Mouse (Mus musculus): Measurements from ENCODE around the gene Ccr8. TPM values are rescaled to one million over a fixed set of nuclear protein-coding genes. Genes with fewer than 3 reads are reported as not detected.

Ccr8 gene
- total and polyA plus RNA-seq, 2 experiments: 0.07 TPM; not detected in 1

DNA sequence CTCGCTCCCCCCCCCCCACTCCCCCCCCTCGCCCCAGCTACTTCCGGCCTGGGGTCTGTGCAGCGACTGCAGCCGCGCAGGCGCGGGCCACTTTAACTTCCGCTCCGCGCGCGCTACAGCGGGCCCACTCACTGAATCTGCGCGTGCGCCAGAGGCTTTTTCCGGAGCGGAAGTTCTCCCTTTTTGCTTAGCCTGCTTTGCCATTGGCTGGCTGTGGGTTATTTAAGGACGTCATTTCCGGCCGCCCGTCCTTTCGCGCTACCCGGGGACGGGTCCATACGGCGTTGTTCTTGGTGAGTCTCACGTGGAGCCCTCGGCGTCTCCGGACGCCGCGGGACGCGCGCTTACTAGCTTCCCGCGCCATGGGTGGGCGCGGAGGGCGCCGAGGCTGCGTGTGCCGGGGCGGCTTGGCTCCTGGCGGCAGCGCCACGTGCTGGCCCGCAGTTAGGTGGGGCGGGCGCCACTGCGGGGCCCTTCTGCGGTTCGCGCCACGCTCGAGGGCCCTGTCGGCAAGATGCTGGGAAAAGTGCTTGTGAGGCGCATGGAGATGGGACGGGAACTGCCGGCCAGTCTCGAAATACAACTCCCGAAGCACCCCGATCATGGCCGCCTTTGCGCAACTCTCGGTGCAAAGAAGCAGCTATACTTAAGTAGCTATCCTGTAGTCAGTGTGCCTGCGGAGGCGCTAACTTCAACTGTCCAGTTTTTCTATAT is 35.8 kb downstream of the Ccr8 start, which contains the start of gene Rpsa:
Gene Rpsa, plus strand, starts transcription at position 152 of the 714 bp plus-strand sequence.
- DNase-seq (ENCODE audit: extremely low read depth, low read depth, low spot score): peak; percentile 87
- Histone ChIP-seq H3K27me3 (ENCODE audit: control insufficient read depth, insufficient read depth, low read length) (no peaks in the 10 kb centered on the region), H3K9ac (ENCODE audit: low read depth, low read length) (peak within 1 kb of the TSS; percentile 97), H3K4me3 (ENCODE audit: insufficient read depth, low read depth, low read length) (peak within 1 kb of the TSS; percentile 97), H3K4me1 (ENCODE audit: control insufficient read depth, insufficient read depth, low read length) (peaks cover 9% of the 10 kb centered on the region), H3K27ac (replicated peaks; ENCODE audit: insufficient read depth, low read depth, low read length) (peak within 1 kb of the TSS; percentile 81), H3K79me2 (ENCODE audit: control insufficient read depth, insufficient read depth, low read length) (peaks cover 4% of the 10 kb centered on the region), H3K36me3 (ENCODE audit: control insufficient read depth, insufficient read depth, low read length) (peaks cover 42% of the 10 kb centered on the region)
- WGBS: 1% methylated on average over 72 of the region's 72 CpGs
- TF ChIP-seq CTCF (IDR thresholded peaks at IDR 0.05; ENCODE audit: low read depth, low read length): no peak
- TF ChIP-seq POLR2A (IDR thresholded peaks at IDR 0.05; ENCODE audit: extremely low read depth, insufficient read depth, low read length): peak; percentile 79

DNA sequence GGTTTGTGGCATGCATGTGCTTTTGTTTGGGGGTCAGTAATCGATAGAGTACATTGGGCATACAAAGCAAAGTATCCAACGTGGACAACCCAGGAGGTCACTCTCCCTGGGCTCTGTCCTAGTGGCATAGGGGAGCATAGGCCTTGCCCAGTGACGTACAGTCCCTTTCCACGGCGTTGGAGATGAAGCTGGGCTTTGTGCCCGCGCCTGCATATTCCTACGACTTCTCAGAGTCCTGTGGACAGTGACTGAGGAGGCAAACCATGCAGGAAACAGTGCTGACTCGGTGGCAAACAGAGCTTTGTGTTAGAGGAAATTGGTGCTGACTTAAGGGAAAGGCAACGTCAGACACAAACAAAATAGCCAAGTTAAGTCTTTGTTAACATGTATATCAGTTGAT is 37.4 kb downstream of the Ccr8 start:
- no peak for DNase-seq (ENCODE audit: extremely low read depth, low read depth, low spot score)
- H3K27me3 ChIP-seq (ENCODE audit: control insufficient read depth, insufficient read depth, low read length): no peaks in the 10 kb centered on the region
- no peak for TF ChIP-seq CTCF (IDR thresholded peaks at IDR 0.05; ENCODE audit: low read depth, low read length)
- TF ChIP-seq POLR2A (IDR thresholded peaks at IDR 0.05; ENCODE audit: extremely low read depth, insufficient read depth, low read length): no peak
- no peak overlapping the region for H3K9ac ChIP-seq (ENCODE audit: low read depth, low read length)
- peaks cover 34% of the 10 kb centered on the region for H3K36me3 ChIP-seq (ENCODE audit: control insufficient read depth, insufficient read depth, low read length)
- 41% methylated on average over 10 of the region's 10 CpGs for WGBS
- H3K4me3 ChIP-seq (ENCODE audit: insufficient read depth, low read depth, low read length): no peak overlapping the region
- H3K27ac ChIP-seq (replicated peaks; ENCODE audit: insufficient read depth, low read depth, low read length): no peak overlapping the region
- peaks cover 4% of the 10 kb centered on the region for H3K79me2 ChIP-seq (ENCODE audit: control insufficient read depth, insufficient read depth, low read length)
- peaks cover 9% of the 10 kb centered on the region for H3K4me1 ChIP-seq (ENCODE audit: control insufficient read depth, insufficient read depth, low read length)

GRCm38 (mm10) chr9:120131784-120132288 is 39.9 kb downstream of the Ccr8 start:
- H3K27ac ChIP-seq (replicated peaks; ENCODE audit: insufficient read depth, low read depth, low read length): no peak overlapping the region
- no peaks in the 10 kb centered on the region for H3K27me3 ChIP-seq (ENCODE audit: control insufficient read depth, insufficient read depth, low read length)
- WGBS: 93% methylated on average over 3 of the region's 3 CpGs
- H3K9ac ChIP-seq (ENCODE audit: low read depth, low read length): no peak overlapping the region
- H3K36me3 ChIP-seq (ENCODE audit: control insufficient read depth, insufficient read depth, low read length): peaks cover 33% of the 10 kb centered on the region
- H3K79me2 ChIP-seq (ENCODE audit: control insufficient read depth, insufficient read depth, low read length): peaks cover 4% of the 10 kb centered on the region
- no peak for DNase-seq (ENCODE audit: extremely low read depth, low read depth, low spot score)
- H3K4me3 ChIP-seq (ENCODE audit: insufficient read depth, low read depth, low read length): no peak overlapping the region
- TF ChIP-seq CTCF (IDR thresholded peaks at IDR 0.05; ENCODE audit: low read depth, low read length): no peak
- no peak for TF ChIP-seq POLR2A (IDR thresholded peaks at IDR 0.05; ENCODE audit: extremely low read depth, insufficient read depth, low read length)
- peaks cover 9% of the 10 kb centered on the region for H3K4me1 ChIP-seq (ENCODE audit: control insufficient read depth, insufficient read depth, low read length)

DNA sequence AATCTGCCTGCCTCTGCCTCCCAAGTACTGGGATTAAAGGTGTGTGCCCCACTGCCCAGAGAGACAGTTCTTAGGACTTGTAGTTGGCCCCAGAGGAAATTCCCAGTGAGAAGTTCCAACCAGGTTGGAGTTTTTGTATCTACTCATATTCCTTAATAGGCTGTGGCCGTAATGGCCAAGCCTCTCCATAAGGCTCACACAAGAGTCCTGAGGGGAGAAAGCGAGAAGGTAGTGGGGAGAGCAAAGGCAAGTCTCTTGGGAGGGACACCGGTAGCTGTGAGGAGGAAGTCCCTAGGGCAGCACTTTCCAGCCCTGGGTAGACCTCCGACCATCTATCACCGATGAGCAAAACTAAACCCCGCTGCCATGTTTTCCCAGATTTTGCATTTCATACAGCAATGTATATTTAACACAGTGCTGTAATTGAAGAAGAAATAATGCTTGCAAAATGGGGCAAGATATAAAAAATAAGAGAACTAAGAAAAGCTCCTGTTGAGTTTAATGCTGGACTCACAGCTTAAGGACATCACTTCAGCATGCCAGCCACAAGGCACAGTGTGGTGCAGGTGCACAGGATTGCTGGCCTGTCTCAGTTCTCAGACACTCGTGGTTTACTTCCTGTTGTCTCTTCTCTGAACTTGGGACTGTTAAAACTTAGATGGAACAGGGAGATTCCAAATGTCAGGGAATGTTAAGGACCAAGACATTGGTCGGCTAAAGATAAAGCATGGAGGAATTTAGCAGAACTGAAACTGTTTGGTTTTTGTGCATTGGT is 41.3 kb downstream of the Ccr8 start:
- H3K36me3 ChIP-seq (ENCODE audit: control insufficient read depth, insufficient read depth, low read length): peaks cover 33% of the 10 kb centered on the region
- DNase-seq (ENCODE audit: extremely low read depth, low read depth, low spot score): no peak
- no peak overlapping the region for H3K9ac ChIP-seq (ENCODE audit: low read depth, low read length)
- TF ChIP-seq CTCF (IDR thresholded peaks at IDR 0.05; ENCODE audit: low read depth, low read length) (no peak), POLR2A (IDR thresholded peaks at IDR 0.05; ENCODE audit: extremely low read depth, insufficient read depth, low read length) (no peak)
- peaks cover 9% of the 10 kb centered on the region for H3K4me1 ChIP-seq (ENCODE audit: control insufficient read depth, insufficient read depth, low read length)
- H3K4me3 ChIP-seq (ENCODE audit: insufficient read depth, low read depth, low read length): no peak overlapping the region
- WGBS: 57% methylated on average over 8 of the region's 8 CpGs
- H3K79me2 ChIP-seq (ENCODE audit: control insufficient read depth, insufficient read depth, low read length): no peaks in the 10 kb centered on the region
- no peaks in the 10 kb centered on the region for H3K27me3 ChIP-seq (ENCODE audit: control insufficient read depth, insufficient read depth, low read length)
- no peak overlapping the region for H3K27ac ChIP-seq (replicated peaks; ENCODE audit: insufficient read depth, low read depth, low read length)

DNA sequence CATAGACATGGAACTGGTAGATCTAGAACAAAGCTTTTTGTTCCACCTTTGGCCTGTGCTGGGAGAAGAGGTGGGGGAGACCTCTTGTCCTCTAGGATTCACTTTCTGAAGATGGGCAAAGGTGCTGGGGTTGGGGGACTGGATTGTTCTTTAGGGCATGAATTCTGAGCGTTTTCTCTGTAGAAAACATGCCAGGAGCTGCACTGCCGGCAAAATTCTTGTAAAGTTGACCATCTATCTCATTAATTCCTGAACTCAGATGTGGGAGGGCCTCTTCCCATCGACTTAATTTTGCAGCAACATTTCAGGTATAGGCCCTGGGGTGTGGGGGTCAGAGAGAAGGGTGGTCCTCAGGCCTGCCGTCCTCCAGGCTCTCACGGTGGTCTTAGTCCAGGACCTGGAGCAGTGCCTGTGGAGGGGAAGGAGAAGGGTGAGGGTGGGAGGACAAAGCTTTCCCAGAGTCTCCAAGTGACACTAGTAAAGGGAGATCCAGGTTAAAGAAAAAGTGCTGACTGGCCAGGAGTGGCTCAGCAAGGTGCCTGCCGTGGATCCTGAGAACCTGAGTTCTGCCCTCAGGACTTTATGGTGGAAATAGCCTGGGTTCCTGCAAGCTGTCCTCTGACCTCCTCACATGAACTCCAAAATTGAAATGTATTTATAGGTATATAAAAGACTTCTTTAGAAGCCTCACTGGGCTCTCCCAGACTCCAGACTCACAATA is 42.0 kb downstream of the Ccr8 start:
- peaks cover 4% of the 10 kb centered on the region; the same call in 1 of the 2 replicates for H3K4me1 ChIP-seq (ENCODE audit: control insufficient read depth, insufficient read depth, low read length)
- H3K9ac ChIP-seq (ENCODE audit: low read depth, low read length): no peak overlapping the region
- no peaks in the 10 kb centered on the region for H3K27me3 ChIP-seq (ENCODE audit: control insufficient read depth, insufficient read depth, low read length)
- no peak overlapping the region for H3K4me3 ChIP-seq (ENCODE audit: insufficient read depth, low read depth, low read length)
- WGBS: 61% methylated on average over 6 of the region's 6 CpGs
- H3K27ac ChIP-seq (replicated peaks; ENCODE audit: insufficient read depth, low read depth, low read length): no peak overlapping the region
- no peak for DNase-seq (ENCODE audit: extremely low read depth, low read depth, low spot score)
- no peak for TF ChIP-seq POLR2A (IDR thresholded peaks at IDR 0.05; ENCODE audit: extremely low read depth, insufficient read depth, low read length)
- TF ChIP-seq CTCF (IDR thresholded peaks at IDR 0.05; ENCODE audit: low read depth, low read length): no peak
- H3K36me3 ChIP-seq (ENCODE audit: control insufficient read depth, insufficient read depth, low read length): peaks cover 31% of the 10 kb centered on the region
- H3K79me2 ChIP-seq (ENCODE audit: control insufficient read depth, insufficient read depth, low read length): no peaks in the 10 kb centered on the region
